Mouse (Mus musculus) limb, embryonic 13.5 days (tissue): Measurements from ENCODE around the gene Sfswap. TPM values are rescaled to one million over a fixed set of nuclear protein-coding genes. Genes with fewer than 3 reads are reported as not detected.
A peak's percentile ranks its signal among the peaks of the same experiment; 100 is the strongest.

Source experiments
- ATAC-seq: fragments of 200-750 bp; cut with Nextera tagmentation; 2 replicates; pipeline ENCODE4 v1.8.0; 2017; ENCODE audit warnings: low read depth, moderate number of reproducible peaks, moderate TSS enrichment; ENCODE audit not compliant: low FRiP score
- H3K27ac ChIP-seq: fragments of 300-500 bp; sonication (generic); 2 replicates; pipeline ENCODE4 v1.5.1; 2015; ENCODE audit warnings: inconsistent platforms, mild to moderate bottlenecking, moderate library complexity
- H3K27me3 ChIP-seq: fragments of 300-500 bp; sonication (generic); 2 replicates; pipeline ENCODE4 v1.6.1; 2015; ENCODE audit warnings: mild to moderate bottlenecking, inconsistent platforms
- H3K36me3 ChIP-seq: fragments of 300-500 bp; sonication (generic); 2 replicates; pipeline ENCODE4 v1.6.1; 2015; ENCODE audit warnings: inconsistent platforms, mild to moderate bottlenecking, moderate library complexity
- H3K4me1 ChIP-seq: fragments of 300-500 bp; sonication (generic); 2 replicates; pipeline ENCODE4 v1.6.1; 2015; ENCODE audit warnings: inconsistent platforms
- H3K4me2 ChIP-seq: fragments of 300-500 bp; sonication (generic); replicated peaks from 2 replicates; pipeline ENCODE4 v1.6.1; 2015; ENCODE audit warnings: inconsistent platforms, mild to moderate bottlenecking, moderate library complexity
- H3K4me3 ChIP-seq: fragments of 300-500 bp; sonication (generic); 2 replicates; pipeline ENCODE4 v1.5.1; 2015; ENCODE audit warnings: moderate library complexity, mild to moderate bottlenecking, inconsistent platforms
- H3K9ac ChIP-seq: fragments of 300-500 bp; sonication (generic); 2 replicates; pipeline ENCODE4 v1.6.1; 2015; ENCODE audit warnings: mild to moderate bottlenecking, inconsistent platforms
- H3K9me3 ChIP-seq: fragments of 300-500 bp; sonication (generic); 2 replicates; pipeline ENCODE4 v1.6.1; 2016; ENCODE audit warnings: inconsistent platforms
- WGBS: fragments of 180-500 bp; shearing (Covaris S2); methylation state at CpG from one replicate; pipeline ENCODE4 v1.1.7; 2015; 5-methylcytosine and 5-hydroxymethylcytosine counted together
- polyA plus RNA-seq: library from polyadenylated mRNA; unstranded; fragments of >200 nt; fragmentation: Nextera tagmentation; extraction: Ambion mirVana; gene quantifications from 2 replicates; pipeline ENCODE4 v1.2.1, GENCODE M21; 2015

The Sfswap gene
- polyA plus RNA-seq, 1 experiment from 2014 or later = 59.9 TPM

GRCm38 (mm10) chr5:129578201-129578600 lies 77.2 kb downstream of the Sfswap start:
- WGBS = 62% methylated on average over 12 of the region's 12 CpGs
- no peak overlapping the region for H3K27ac ChIP-seq
- H3K4me1 ChIP-seq = 0 out of 2 replicates have a peak, but pooled peaks cover 1% of the 10 kb centered on the region
- no peaks in the 10 kb centered on the region for H3K36me3 ChIP-seq
- no peak overlapping the region for H3K4me3 ChIP-seq
- no peak overlapping the region for H3K9ac ChIP-seq
- no peaks in the 10 kb centered on the region for H3K9me3 ChIP-seq
- peaks cover 31% of the 10 kb centered on the region for H3K27me3 ChIP-seq
- no peak overlapping the region for H3K4me2 ChIP-seq
- no peak for ATAC-seq

DNA sequence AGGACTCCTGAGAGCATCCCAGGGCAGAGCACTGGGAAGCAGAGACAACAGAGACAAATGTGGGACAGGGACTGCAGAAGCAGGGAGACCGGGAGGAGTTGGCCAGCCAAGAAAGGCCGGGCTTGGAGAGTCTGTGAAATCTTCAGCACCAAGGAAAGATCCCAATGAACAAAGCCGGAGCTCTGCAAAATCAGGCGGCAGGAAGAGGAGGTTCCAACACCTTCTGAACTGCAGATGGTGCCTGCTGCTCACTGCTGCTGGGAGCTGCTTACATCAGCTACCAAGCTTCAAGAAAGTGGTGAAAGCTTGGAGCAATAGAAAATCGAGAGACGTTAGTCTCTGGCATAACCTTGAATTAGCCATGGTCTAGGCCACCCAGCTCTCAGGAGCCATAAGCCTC lies 79.0 kb downstream of the Sfswap start:
- WGBS = 15% methylated on average over 6 of the region's 6 CpGs
- H3K9ac ChIP-seq = no peak overlapping the region

DNA sequence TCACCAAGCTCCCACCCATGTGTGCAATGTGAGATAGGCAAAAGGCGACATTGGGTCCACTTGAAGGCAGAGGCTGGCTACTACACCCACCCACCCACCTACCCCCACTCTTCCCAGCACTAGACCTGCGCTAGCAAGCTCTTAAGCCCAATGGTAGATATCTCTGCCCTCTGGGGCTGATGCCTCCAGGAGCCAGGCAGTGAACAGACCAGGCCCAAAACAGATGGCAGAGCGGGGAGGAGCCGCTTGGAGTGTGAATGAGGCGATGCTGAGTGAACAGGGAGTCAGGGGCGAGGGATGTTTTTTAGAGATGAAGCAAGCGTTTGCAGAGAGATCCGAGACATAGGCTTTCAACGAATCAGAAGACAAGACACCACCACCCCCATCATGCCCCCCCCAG lies 79.6 kb downstream of the Sfswap start:
- no peaks in the 10 kb centered on the region for H3K9me3 ChIP-seq
- H3K4me3 ChIP-seq = no peak overlapping the region
- no peak overlapping the region for H3K4me2 ChIP-seq
- H3K27ac ChIP-seq = no peak overlapping the region
- peaks cover 18% of the 10 kb centered on the region for H3K4me1 ChIP-seq
- no peaks in the 10 kb centered on the region for H3K36me3 ChIP-seq
- ATAC-seq = no peak
- no peak overlapping the region for H3K9ac ChIP-seq
- 73% methylated on average over 9 of the region's 9 CpGs for WGBS
- peaks cover 50% of the 10 kb centered on the region for H3K27me3 ChIP-seq

More for the DNA sequence above, 79.0 kb downstream of the Sfswap start:
- H3K4me3 ChIP-seq = no peak overlapping the region
- H3K36me3 ChIP-seq = no peaks in the 10 kb centered on the region
- H3K4me2 ChIP-seq = no peak overlapping the region
- ATAC-seq = no peak
- H3K4me1 ChIP-seq = peaks cover 13% of the 10 kb centered on the region
- no peak overlapping the region for H3K27ac ChIP-seq
- peaks cover 45% of the 10 kb centered on the region for H3K27me3 ChIP-seq
- no peaks in the 10 kb centered on the region for H3K9me3 ChIP-seq

DNA sequence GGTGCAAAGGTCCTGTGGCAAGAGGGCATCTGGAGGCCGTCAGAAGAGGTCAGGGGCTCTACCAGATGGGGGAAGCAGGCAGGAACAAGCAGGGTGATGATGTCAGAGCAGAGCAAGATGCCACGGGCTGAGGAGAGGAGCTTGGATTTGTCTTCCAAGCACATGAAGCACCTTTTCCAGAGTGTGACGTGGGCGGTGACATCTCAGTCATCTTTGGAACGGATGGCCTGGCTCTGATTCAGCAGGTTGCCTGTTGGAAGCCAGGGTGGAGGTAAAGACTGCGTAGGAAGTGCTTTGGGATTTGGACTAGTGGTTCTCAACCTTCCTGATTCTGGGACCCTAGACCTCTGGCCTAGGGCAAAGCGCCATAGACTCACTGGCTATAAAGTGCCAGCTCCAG lies 80.0 kb downstream of the Sfswap start:
- Histone ChIP-seq H3K4me1 (peaks cover 22% of the 10 kb centered on the region), H3K27me3 (peaks cover 54% of the 10 kb centered on the region), H3K4me2 (no peak overlapping the region), H3K4me3 (no peak overlapping the region), H3K36me3 (no peaks in the 10 kb centered on the region), H3K9ac (no peak overlapping the region), H3K27ac (no peak overlapping the region), H3K9me3 (no peaks in the 10 kb centered on the region)
- WGBS = 72% methylated on average over 7 of the region's 7 CpGs
- ATAC-seq = no peak

DNA sequence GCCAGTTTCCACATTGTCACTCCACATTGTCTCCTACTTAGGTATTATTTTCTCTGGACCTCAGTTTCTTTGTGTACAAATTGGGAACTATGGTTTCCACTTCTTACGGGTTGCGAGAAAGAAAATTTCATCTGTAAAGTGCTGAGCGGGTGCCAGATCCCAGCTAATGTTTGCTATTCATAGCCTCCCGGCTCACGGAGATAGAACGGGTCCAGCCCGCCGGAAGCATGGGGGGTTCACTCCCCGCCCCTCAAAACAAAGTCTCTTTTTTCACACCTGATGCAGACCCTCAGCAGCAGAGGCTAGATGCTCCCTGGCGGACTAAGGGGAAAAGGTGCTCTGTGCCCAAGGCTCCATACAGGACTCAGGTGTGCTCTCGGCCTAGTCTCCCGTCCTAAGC lies 82.3 kb downstream of the Sfswap start:
- Histone ChIP-seq H3K4me3 (peak overlapping the region; percentile 69), H3K9ac (peak overlapping the region; percentile 73), H3K27me3 (peaks cover 68% of the 10 kb centered on the region), H3K4me1 (peaks cover 29% of the 10 kb centered on the region), H3K36me3 (no peaks in the 10 kb centered on the region), H3K27ac (no peak overlapping the region), H3K9me3 (no peaks in the 10 kb centered on the region), H3K4me2 (peak overlapping the region; percentile 100)
- ATAC-seq = no peak
- WGBS = 4% methylated on average over 12 of the region's 12 CpGs

DNA sequence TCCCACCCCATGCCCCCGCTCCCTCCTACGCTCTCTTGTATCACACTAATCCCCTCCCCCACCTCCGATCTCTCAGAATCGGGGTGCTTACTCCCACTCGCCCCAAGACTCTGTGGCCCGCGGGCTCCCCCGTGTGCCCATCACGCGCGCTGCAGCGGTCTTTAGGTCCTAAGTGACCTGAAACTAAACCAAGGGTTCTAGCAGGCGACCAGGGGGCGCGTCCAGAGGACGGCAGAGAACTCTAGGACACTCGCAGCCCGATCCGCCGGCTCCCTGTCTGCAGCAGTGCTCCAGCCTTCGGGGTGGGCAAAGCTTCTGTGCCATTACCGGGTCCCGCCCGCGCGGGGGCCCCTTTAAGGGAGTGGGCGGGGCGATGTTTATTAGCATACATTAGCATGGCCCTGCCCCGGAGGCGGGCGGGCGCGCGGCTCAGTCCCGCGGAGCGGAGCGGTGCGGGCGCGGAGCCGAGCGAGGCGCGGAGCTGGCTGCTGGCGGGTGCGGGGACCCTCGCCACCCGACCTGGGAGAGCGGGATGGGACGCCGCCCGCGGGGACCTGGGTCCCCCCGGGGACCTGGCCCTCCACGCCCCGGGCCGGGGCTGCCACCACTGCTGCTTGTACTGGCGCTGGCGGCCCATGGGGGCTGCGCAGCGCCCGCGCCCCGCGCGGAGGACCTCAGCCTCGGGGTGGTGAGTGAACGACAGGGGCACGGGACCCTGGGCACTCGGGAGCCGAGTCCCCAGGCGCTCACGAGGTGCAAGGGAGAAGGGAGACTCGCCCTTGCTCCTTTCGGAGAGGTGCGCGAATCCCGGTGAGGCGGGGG lies 83.0 kb downstream of the Sfswap start, which contains the start of gene Mmp17:
TSS of gene Mmp17 (plus strand) at position 409 of the 822 bp plus-strand sequence.
- Histone ChIP-seq H3K27ac (no peak within 1 kb of the TSS), H3K4me3 (peak within 1 kb of the TSS; percentile 69), H3K27me3 (peaks cover 74% of the 10 kb centered on the region), H3K4me2 (peak within 1 kb of the TSS; percentile 100), H3K36me3 (no peaks in the 10 kb centered on the region), H3K9me3 (no peaks in the 10 kb centered on the region), H3K4me1 (peaks cover 29% of the 10 kb centered on the region), H3K9ac (peak within 1 kb of the TSS; percentile 73)
- WGBS = under 1% methylated on average over 79 of the region's 80 CpGs
- ATAC-seq = peak; percentile 91

- Histone ChIP-seq H3K4me3 (peak overlapping the region; percentile 69), H3K27ac (no peak overlapping the region), H3K9ac (peak overlapping the region; percentile 73), H3K4me1 (peaks cover 29% of the 10 kb centered on the region), H3K4me2 (peak overlapping the region; percentile 100), H3K36me3 (no peaks in the 10 kb centered on the region), H3K9me3 (no peaks in the 10 kb centered on the region), H3K27me3 (peaks cover 79% of the 10 kb centered on the region)
- no peak for ATAC-seq
- under 1% methylated on average over 73 of the region's 76 CpGs for WGBS
Measured at GRCm38 (mm10) chr5:129584583-129585541, 83.8 kb downstream of the Sfswap start.

DNA sequence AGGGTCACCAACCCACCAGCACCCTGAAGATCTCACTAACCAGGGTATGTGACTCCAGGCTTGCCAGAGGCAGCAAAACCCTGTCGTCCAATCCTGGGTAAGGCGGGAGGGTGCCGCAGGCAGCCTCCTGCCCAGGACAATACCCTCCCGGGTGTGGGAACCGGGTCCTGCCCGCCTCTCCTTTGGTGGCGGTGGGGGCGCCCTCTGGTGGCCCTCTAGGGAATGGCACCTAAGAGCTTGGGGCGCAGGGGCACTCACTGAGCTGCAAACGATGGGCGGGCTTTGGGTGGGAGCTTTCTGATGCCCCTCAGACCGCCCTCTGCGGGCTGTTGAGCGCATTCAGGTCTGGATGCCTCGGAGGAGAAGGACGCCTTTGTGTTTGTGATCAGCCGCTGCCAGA lies 85.0 kb downstream of the Sfswap start:
- H3K4me3 ChIP-seq = peak overlapping the region; percentile 69
- peak overlapping the region; percentile 100 for H3K4me2 ChIP-seq
- H3K4me1 ChIP-seq = peaks cover 31% of the 10 kb centered on the region
- H3K9me3 ChIP-seq = no peaks in the 10 kb centered on the region
- no peak overlapping the region for H3K27ac ChIP-seq
- ATAC-seq = peak; percentile 26; the same call in 1 of the 2 replicates
- WGBS = under 1% methylated on average over 17 of the region's 17 CpGs
- peak overlapping the region; percentile 48; the same call in 1 of the 2 replicates for H3K9ac ChIP-seq
- peaks cover 80% of the 10 kb centered on the region for H3K27me3 ChIP-seq
- H3K36me3 ChIP-seq = no peaks in the 10 kb centered on the region

DNA sequence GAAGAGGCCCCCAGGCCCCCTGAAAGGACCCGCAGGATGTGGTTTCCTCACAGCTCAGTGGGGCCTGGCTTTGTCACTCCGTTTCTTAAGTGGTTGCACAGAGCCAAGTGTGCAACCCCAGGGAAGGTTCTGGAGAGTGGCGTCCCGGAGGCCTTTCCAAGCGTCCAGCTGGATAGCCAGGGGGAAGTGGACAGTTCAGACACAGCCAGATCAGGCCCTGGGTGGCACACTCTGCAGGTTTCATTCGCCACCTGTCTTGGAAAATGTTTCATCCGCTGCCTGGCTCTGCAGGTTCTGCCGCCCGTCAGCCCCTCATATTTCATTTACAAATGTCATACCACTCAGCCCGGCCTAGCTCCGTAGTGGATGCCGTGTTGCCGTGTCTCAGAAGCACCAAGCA lies 85.5 kb downstream of the Sfswap start:
- Histone ChIP-seq H3K4me3 (peak overlapping the region; percentile 69), H3K36me3 (no peaks in the 10 kb centered on the region), H3K4me1 (peaks cover 32% of the 10 kb centered on the region), H3K4me2 (peak overlapping the region; percentile 100), H3K27ac (no peak overlapping the region), H3K27me3 (peaks cover 79% of the 10 kb centered on the region), H3K9ac (peak overlapping the region; percentile 48; the same call in 1 of the 2 replicates), H3K9me3 (no peaks in the 10 kb centered on the region)
- WGBS = 55% methylated on average over 13 of the region's 13 CpGs
- no peak for ATAC-seq

- peaks cover 40% of the 10 kb centered on the region for H3K27me3 ChIP-seq
- WGBS = 7% methylated on average over 11 of the region's 11 CpGs
Measured at GRCm38 (mm10) chr5:129590915-129591314, 89.9 kb downstream of the Sfswap start.

GRCm38 (mm10) chr5:129594116-129595114 lies 93.4 kb downstream of the Sfswap start:
- 0 out of 2 replicates have a peak, but pooled peaks cover 3% of the 10 kb centered on the region for H3K4me1 ChIP-seq
- peak; percentile 53 for ATAC-seq
- 34% methylated on average over 19 of the region's 19 CpGs for WGBS
- no peak overlapping the region for H3K9ac ChIP-seq
- no peaks in the 10 kb centered on the region for H3K36me3 ChIP-seq
- peaks cover 18% of the 10 kb centered on the region; the same call in 1 of the 2 replicates for H3K27me3 ChIP-seq
- H3K27ac ChIP-seq = no peak overlapping the region
- no peak overlapping the region for H3K4me2 ChIP-seq
- no peak overlapping the region for H3K4me3 ChIP-seq
- 0 out of 2 replicates have a peak, but pooled peaks cover 4% of the 10 kb centered on the region for H3K9me3 ChIP-seq

More at GRCm38 (mm10) chr5:129590915-129591314, 89.9 kb downstream of the Sfswap start:
- no peak overlapping the region for H3K27ac ChIP-seq
- no peak overlapping the region for H3K4me2 ChIP-seq
- ATAC-seq = no peak
- no peak overlapping the region for H3K4me3 ChIP-seq
- H3K4me1 ChIP-seq = peaks cover 11% of the 10 kb centered on the region
- no peaks in the 10 kb centered on the region for H3K36me3 ChIP-seq
- no peak overlapping the region for H3K9ac ChIP-seq
- H3K9me3 ChIP-seq = no peaks in the 10 kb centered on the region
